Mouse (Mus musculus) c-Kit-positive CD71-positive TER-119-positive erythroid progenitor cells, embryonic 14.5 days (primary cell): ENCODE measurements around the gene Ccl7.

Experiments
- DNase-seq: peaks from one replicate; pipeline ENCODE4 v3.0.0-alpha.2; 2013; ENCODE audit warnings: low spot score

Ccl7 gene

DNA sequence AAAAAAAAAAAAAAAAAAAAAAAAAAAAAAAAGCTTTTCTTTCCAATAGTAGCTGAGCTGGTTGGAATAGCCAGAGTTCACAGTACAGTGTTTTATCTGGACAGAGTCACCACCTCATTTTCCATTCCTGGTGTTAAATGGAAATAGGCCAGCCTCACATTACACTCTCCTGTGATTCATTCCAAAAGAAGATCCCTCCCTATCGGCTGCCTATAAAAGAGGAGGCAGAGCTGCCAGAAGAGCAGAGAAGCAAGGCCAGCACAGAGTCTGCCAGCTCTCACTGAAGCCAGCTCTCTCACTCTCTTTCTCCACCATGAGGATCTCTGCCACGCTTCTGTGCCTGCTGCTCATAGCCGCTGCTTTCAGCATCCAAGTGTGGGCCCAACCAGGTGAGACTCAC lies at the start of gene Ccl7:
Ccl7 (plus strand) TSS at position 242 of the 400 bp plus-strand sequence.
- no peak for DNase-seq

DNA sequence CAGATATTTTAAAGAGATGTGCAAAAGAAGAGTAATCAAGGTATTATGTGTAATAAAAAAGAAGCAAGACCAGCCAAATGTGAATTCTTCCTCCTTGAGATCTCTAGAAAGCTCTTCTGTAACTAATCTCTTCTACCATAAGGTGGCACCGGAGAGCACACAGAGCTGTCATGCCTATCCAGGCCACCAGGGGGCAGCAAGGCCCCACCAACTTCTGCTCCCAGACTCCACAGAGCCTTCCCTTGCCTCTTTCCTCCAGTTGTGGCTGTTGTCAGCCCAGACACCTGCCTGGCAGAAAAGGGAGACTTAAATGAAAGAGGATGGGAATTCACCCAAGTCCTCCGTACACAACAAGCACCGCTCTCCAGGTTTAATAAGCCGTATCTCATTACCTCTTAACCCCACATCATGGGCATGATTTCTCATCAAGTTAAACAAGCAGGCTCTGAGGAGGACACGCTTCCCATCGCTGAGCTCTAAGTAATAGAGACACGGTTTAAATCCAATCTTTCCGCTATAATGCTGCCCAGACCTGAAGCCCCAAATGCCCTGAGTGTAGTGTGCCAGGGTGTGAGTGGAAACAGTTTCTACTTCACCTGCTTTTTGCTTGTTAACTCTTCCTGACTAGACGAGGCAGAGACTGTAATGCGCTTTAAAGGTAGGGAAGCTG lies 49.2 kb upstream of the Ccl7 start:
- DNase-seq = peak; percentile 42

DNA sequence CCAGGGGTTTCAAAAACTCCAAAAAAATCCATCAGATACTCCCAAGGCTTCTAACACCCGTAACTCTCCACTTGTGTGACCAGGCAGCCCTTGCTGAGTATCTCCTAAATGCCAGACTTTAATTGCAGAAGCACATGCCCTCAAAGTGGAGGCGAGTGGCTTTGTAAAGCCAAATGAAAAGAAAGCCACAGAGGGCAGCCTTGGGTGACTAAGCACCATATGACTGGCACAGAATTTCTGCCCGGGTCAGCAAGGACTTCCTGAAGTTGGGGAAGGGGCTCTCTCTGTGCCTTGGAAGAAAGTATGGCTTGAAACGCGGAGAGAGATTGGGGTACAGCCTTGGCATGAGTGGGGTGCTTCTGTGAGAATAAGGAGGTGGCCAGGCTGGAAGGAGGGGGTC lies 48.4 kb upstream of the Ccl7 start:
- DNase-seq = no peak

DNA sequence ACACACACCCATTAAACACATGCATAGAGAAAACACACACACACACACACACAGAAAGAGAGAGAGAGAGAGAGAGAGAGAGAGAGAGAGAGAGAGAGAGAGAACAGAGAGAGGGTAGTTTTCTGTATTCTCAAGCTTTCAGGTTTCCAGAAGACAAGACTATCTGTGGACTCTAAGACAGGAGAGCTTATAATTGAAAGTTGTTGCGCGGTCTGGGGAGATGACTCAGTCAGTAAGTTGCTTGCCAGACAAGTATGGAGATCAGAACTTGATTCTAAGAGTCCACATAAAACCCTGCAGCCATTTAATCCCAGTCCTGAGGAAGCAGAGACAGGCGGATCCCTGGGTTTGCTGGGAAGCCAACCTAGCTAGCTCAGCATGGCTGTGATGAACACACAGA lies 46.9 kb upstream of the Ccl7 start:
- no peak for DNase-seq

DNA sequence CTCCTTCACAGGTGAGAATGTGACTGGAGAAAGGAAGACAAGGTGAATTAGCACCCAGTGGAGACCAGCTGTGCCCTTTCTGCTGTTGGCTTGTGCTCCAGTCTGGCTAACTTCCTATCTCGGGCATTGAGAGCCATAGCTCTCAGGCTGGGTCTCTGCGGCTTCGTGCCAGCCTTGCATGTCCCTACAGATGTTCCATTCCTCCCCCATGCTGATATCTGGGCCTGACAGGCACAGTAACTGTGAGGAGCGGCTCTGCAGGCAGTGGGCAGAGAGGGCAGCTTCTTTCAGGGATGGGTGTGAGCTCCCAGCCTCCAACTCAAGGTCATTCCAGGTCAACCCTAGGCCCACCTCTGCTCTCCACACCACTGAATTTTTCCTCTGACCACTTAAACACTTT lies 46.0 kb upstream of the Ccl7 start:
- no peak for DNase-seq

DNA sequence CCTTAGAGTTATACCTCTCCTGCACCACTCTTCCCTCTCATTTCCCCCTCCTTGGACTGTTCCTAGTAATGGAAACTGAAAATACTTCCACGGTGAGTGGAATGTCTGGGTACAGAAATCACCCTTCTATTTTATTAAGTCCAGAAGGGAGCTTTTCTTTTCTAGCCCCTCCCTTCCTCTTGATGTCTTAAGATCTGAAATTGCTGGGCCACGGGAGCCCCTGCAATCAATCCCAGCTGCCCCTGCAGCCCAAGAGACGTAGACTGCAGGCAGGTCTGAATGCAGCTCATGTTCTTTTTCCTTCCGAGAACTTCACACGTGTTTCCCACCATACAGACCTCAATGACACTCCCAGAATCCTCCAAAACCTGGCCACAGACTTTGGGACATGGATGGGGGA lies 44.9 kb upstream of the Ccl7 start:
- no peak for DNase-seq

DNA sequence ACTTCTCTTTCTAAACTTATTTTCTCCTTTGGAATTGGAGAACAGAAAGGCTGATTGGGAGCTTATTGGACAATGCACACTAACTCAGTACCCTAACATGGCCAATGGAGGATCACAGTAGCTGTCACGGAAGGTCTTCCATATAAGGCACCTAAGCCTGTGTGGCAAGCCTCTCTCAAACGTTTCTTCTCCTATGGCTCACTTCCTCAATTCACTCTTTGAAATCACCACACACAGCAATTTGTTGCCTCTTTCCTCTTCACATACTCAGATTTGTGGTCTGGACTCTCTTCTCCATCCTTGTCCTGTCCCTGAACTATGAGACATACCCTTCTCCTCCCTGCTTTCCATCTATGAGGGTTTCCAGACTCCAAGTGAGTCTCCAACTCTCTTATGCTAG lies 40.7 kb upstream of the Ccl7 start:
- no peak for DNase-seq

DNA sequence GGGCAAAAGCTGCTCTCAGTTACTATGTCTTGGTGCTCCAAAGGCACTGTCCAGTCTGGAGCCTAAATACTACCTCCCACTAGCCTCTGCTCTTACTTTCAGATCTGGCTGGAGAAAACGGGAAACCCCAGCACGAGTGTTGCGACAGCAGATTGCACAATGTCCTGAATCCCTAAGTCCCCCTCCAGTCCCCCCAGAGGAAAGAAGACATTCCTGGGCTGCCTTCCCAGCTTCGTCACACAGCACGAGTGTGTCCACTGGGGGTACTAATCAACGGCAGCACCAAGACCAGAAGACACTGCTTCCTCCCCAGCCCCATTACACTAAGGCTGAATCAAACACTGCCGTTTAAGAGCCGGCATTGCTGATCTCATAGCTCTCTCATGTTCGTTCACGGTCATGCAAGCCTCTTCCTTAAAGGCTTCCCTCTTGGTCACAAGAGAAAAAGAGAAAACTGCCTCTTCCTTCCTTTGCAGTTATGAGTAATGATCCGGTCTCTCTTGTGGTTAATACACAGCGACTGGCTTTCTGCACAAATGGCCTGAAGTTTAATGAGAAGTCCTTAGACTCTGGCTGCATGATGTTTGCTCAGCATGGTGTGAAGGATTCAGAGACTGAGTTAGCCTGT lies 38.6 kb upstream of the Ccl7 start:
- no peak for DNase-seq

DNA sequence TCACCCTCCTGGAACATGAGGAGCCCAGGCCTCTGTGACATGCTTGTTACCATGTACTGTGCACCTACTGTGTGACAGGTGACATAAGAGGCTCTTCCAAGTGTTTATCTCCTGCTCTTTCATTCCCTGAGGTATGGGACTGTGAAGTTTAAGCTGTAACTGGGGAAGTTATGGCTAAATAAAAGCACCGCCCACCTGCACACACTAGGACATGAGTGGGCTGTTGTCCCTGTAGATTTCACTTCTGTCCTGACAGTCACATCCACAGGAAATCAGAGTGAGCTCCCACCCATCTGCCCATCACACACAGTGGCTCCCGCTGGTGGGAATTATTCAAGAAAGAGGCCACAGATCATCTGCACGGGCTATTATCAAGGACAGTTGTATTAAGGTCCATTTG lies 35.4 kb upstream of the Ccl7 start:
- no peak for DNase-seq

DNA sequence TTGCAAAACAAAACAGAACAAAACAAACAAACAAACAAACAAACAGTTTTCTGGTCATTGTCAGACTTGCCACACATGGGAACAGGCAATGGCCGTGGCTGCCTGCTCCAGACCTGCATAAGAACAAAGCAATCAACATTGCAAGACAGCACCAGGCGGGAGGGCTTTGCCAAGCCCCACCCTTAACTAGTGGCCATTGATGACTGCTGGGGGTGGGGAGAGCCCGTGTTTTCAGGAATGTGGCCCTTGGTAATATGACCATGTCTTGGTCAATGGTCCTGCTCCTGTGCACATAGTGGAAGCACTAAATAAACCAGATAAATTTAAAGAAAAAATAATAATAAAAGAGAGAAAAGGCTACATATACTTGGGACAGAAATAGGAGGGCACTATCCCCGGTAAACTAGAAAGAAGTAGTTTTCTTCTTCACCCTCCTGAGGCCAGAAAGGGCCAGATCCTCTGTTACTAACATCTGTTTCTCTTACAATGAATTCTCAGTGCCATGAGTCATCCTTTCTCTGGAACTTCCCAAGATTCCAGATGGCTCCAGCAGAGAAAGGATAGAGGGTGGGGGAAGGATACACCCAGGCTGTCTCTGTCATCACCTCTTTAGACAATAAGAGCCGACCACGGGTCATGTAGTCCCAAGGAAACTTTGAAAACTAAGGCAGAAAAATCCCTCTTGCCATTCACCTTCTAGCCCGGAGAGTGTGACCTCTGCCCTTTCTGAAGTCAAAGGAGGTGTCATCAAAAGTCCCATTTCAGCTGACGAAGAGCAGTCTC lies 33.9 kb upstream of the Ccl7 start:
- no peak for DNase-seq

DNA sequence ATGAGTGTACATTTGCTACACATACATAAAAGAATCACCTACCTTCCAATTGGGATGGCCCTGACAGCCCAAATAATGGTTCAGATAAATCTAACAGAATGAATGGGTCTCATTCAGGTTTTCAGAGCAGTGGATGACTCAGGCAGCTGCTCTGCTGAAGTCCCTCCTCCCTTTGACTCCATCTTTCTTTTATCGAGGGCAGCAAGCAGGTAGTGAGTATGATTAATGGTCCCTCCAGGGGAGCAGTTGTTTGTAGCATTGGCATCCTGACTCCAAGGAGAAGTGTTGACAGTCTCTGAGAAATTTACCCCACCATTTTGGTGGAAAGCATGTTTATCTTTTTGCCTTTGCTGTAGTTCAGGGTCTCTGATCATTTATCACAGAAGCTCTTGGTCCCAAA lies 31.8 kb upstream of the Ccl7 start:
- no peak for DNase-seq

DNA sequence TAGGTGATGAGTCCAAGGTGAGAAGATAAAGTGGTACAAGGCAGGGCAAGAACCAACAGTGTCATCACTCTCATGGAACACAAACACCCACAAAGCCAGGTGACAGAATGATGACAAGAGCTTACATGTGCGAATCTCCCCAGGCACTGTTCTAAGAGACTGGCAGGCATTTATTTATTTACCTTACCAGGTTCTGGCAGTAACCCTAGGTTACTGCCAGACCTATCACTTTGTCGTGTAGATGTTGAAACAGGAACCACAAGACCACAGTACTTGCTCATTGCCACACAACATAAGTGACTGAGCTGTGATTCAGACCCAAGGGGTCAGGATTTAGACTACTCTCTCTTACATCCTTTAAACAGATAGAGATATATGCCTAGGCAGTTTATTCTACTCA lies 30.4 kb upstream of the Ccl7 start:
- DNase-seq = no peak

DNA sequence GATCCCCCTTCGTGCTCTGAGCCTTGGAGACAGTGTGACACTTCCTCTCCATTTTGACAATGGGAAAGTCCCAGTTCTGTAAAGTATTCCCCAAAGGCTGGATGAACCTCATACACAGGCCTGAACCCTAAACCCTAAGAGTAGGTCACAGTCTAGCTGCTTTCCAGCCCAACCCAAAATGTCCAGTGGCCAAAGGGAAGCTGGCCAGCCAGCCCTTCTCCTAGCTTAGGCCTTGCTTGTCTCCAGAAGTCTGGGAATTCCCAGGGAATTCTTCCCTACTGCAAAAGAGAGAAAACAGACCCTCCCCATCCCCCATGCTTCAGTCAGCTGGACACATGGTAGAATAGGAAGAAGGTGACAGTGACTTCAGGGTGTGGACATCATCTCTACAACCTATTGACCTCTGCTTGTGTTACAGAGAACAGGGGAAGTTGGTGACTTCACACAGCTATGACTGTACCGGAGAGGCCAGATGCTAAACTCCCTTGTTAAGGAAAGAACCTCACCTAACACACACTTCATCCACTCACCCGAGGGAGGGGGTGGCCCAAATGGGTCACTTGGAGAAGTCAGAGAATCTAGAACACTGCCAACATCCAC lies 29.2 kb upstream of the Ccl7 start:
- no peak for DNase-seq

DNA sequence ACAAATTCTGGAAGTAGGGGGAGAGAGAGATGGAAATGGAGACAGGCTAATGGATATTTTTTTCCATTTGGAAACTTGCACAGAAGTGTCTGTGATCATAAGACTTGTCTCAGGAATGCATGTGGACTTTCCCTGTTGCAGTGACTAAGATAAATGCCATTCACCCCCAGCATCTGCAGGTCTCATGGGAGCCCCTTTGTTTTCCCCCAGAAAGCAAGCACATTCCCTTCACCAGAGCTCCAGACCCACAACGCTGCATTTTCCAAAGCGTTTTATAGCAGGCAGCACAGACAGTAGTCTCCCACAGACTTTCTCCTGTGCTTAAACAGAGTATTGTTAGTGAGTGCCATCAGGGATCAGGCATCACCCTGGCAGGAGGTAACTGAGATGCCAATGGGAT lies 26.1 kb upstream of the Ccl7 start:
- DNase-seq = no peak

DNA sequence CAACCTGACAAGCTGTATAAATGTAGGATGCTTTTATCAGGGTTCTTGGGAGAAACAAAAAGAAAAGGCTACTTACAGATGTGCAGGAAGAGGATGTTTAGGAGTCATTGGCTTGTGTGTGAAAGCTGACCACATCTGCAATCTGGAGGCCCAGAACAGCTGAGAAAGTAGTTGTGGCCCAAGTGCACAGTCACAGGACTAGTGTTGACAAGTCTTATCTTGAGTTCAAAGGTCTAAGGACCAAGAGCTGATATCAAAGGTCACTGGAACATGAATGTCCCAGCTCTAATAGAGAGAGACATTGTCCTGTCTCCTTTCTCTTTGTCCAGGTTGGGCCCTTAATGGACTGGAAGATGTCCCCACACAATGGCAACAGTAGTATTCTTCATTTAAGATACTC lies 25.7 kb upstream of the Ccl7 start:
- DNase-seq = no peak

DNA sequence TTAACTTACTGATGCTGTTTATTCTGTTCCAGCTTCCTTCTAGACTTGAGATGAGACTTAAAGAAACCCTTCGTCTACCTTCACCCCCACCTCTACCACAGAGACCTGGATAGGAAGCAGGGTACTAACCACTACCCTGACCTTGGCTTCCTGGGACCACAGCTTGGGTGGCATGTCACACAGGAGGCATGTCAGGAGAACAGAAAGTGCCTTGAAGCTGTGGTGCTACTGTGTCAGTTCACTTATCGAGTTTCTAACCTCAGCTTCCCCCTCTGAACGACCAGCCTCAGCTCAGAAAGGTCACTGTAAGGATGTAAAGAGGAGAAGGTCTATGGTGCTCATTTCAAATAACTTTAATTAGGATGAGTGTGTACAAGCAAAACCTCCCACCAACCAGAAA lies 24.1 kb upstream of the Ccl7 start:
- DNase-seq = no peak

DNA sequence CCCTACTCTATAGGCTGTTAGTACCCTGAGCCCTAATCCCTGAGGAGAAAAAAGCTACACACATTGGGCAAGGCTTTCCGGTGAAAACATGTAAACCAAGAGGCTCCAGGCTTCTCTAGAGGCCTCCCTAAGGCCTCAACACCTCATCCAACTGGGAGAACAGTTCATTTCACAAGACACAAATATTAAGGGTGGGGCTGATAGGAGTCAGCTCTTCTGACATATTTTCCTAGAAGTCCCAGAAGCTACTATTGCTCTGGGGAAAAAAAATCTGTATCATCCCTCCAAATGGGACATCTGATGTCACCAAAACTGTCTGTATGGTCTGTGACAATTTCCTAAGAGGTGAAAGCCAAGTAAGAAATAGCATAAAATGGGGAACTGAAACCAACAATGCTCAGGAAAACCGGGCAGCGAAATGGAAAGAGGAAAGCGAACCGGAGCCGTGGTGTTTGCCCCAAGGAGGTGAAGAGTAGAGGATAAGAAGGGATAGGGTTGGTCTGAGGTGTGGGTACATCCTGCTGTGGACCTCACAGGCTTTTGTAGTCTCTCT lies 22.9 kb upstream of the Ccl7 start:
- DNase-seq = no peak

DNA sequence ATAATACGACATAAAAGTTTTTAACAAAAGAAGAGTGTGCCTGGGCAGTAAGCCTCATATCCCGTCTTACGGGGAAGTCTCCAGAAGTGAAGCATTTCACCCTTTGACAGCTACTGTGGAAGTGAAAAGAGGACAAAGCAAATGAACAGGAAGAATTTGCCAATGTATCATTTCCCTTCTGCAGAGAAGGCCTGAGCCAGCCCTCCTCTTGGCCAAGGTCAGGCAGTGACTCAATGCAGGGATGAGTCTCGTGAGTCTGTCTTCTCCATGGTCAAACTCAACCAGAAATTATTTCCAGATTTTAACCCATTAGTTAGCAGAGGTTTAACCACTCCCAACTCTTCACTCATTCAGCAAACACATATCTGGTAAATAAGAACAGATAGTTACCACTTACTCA lies 21.7 kb upstream of the Ccl7 start:
- no peak for DNase-seq

DNA sequence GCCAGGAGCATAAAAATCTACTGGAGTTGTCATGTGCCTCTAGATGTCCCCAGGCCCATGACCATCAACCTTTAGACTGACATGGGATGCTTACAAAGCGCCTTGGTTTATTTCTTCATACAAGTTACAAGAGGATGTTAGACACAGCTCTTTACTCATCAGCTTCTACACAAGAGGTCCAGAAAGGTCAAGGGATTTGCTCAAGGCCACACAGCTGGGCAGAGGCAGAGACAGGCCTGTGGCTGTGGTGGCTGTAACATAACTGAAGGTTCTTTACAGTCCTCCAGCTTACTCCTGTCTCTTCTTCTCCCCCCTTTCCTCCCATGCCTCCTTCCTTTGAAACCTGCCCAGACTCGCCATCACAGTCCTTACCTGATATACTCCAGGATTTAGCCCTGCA lies 15.3 kb upstream of the Ccl7 start:
- no peak for DNase-seq

DNA sequence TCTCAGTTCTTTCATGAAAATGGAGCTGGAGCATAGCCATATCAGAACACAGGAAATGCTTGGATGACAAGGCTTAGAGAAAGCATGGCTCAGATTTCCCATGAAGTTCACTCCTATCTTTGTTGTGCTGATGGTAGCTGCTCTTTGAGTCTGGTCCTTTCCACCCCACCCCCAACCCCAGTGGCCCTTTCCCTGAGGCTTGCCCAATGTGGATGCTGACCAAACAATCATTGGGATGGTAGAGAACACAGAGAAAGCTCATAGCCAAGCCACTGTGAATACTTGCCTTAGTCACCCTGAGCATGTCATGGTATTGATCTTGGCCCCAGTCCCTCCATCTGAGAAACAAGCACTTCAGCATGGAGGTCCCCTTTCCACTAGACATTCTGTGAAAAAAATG lies 13.4 kb upstream of the Ccl7 start:
- no peak for DNase-seq

DNA sequence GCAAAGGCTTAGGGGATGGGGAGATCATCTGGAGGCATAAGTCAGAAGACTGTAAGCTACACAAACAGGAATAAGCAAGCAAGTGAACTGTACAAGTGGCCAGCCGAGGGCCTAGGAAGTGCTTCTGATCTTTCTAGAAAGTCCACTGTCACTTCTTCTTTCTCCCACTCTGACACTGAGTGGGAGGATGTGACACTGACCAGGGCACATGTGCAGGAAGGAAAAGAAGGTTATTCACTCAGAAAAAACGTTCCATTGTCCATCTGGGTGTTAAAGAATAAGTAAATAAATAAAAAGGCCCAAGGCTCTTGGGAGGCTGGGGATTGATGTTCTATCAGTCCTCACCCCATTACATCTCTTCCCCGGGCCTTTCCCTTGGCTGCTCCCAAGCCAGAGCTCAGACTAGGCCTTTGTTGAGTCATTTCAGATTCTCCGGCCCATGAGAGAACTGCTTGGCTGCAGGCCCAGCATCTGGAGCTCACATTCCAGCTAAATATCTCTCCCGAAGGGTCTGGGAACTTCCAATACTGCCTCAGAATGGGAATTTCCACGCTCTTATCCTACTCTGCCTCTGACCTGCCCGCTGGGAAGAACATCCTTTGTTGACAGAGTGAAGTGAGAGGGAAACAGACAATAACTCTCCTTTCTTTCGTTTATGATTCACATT lies 12.7 kb upstream of the Ccl7 start:
- no peak for DNase-seq

DNA sequence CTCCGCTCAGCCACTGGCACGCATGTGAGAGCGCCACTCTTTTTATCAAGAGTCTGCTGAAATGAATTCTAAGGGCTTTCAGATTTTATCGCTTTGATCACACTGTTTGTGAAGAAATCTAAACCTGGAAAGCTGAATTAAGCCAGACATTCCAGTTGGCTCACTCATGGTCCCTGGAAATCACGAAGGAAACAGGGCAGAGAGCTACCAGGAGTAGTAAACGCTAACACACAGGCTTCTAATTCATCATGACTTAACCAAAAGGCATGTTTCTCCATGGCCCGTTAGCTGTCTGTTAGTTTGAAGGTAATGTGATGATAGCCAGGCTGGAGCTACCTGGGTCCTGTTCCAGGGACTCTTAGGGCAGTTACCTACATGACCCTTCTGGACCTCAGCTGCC lies 11.1 kb upstream of the Ccl7 start:
- DNase-seq = no peak
